Mouse (Mus musculus): ENCODE data around the gene Babam2.

DNA sequence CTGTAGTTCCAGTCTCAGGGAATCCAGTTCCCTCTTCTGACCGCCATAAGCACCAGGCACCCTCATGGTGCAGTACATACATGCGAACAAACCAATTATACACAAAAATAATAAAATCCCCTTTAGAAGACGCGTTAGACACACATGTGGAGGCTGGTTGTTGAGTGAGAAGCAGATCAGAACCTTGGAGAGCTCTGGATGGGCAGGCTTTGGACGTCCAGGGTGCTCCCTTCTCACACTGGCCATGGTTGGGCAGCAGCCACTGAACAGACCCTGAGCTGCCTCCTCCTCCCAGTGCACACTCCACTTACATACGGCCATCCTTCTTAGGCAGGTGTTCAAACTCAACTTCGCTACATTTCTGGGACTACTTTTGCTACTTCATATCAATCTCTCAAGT is 117.6 kb downstream of the Babam2 start:
- no peak for TF ChIP-seq CTCF (IDR thresholded peaks at IDR 0.05; ENCODE audit: control insufficient read depth, insufficient read depth, low read length)
- TF ChIP-seq POLR2A (IDR thresholded peaks at IDR 0.05; ENCODE audit: borderline replicate concordance, control insufficient read depth, low read depth, low read length): no peak

All from bone marrow, adult 2 months (tissue).